Mouse (Mus musculus): Measurements from ENCODE around the gene Tmem240.
A peak's percentile ranks its signal among the peaks of the same experiment; 100 is the strongest.
"Not testable (repeated sequence)": the region's sequence is repeated elsewhere in the genome, so short reads cannot be mapped to it uniquely, and the experiment has no call there.

Gene Tmem240

GRCm38 (mm10) chr4:155773335-155774078 lies 38.9 kb downstream of the Tmem240 start:
- no peak for DNase-seq

DNA sequence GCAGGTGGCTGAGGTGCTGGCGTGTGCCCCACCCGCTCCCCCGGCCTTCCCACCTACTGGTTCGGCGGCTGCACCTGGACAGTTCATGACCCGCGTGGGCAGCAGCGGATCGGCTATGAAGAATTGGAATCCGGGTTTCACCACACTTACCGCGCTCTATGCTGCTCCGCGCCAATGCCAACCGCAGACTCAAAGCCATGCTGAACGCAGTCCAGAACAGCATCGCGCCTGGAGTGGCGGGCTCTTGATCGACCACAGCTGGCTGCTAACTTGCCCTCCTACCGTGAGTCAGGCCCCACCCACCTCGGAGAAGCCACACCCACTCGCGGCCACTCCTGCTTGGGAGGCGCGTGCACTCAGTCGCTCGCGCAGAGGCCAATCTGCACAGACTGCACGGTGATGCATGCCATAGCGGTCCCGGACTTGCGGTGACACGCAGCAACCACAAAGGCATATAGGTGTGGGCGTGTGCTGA lies 39.7 kb downstream of the Tmem240 start, which contains the start of gene Vwa1:
Gene Vwa1 (minus strand): TSS at position 419 of the 475 bp plus-strand sequence.
- DNase-seq = peak; percentile 84 to 90

GRCm38 (mm10) chr4:155774971-155775740 lies 40.6 kb downstream of the Tmem240 start:
- peak; percentile 80 to 82 for DNase-seq

GRCm38 (mm10) chr4:155775855-155776254 lies 41.3 kb downstream of the Tmem240 start:
- DNase-seq = peak; percentile 86 to 88

DNA sequence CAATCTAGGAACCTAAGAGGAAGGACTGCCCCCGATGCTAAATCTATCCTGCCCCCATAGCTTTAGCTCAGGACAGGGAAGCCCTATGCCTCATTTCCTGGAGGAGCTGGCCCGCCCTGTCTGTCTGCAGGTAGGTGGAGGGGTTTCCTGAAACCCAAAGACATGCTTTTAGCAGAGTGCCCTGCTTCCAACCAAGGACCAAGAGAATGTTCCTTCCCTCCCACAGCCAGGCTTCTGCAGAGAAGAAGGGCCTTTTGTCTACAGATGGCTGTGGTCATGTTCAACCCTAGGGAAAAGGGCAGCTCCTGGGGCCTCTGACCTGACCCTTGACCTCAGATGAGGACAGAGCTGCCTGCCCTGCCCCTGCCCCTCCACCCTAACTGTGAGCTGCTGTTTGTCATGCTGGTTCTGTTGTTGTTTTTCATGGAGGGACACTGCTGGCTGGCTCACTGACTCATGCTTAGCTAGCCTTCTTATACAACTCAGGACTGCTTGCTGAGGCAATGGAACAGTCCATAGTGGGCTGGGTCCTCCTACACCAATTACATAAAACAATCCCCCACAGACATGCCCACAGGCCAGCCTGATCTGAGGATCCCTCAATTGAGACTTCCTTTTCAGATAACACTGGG lies 42.2 kb downstream of the Tmem240 start:
- DNase-seq = no peak

DNA sequence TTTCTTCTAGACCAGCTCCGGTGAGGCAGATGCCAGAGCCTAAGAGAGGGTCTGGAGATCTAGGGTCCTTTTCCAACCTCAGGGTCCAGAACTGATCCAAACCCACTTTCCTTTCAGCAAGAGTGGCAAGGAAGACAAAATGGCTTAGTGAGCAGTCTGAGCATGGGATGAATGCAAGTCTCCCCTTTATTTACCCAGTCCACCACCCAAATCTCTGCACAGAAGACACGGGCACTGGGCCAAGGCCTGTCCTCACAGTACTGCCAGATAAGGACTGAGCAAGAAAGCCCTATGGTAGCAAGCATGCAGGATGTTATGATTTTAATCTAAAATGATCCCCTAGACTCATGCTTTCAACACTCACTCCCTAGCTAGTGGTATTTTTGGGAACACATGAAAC lies 43.2 kb downstream of the Tmem240 start:
- DNase-seq = peak in 1 of 2 experiments; percentile 56

DNA sequence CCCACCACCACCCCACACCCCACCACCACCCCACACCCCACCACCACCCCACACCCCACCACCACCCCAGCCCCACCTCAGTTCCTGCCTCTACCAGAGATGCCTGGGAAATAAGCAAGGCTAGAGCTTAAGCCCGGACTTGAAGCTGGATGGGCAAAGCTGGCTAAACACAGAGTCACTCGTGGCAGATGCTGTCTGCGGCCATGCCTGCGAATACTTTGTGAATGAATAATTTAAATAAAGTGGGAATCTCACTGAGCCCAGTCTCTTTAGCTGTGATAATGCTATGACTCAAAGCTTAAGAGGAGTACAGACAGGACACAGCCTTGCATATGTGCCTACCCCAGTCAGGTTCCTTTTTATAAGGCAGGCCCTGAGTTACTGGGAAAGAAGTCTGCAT lies 44.9 kb downstream of the Tmem240 start:
- DNase-seq = no peak

GRCm38 (mm10) chr4:155780895-155781294 lies 46.3 kb downstream of the Tmem240 start:
- DNase-seq = no peak

- DNase-seq = no peak
These were observed 49.0 kb downstream of the Tmem240 start for GRCm38 (mm10) chr4:155783486-155784080.

GRCm38 (mm10) chr4:155784081-155784701 lies 49.6 kb downstream of the Tmem240 start:
- peak; percentile 91 for DNase-seq

DNA sequence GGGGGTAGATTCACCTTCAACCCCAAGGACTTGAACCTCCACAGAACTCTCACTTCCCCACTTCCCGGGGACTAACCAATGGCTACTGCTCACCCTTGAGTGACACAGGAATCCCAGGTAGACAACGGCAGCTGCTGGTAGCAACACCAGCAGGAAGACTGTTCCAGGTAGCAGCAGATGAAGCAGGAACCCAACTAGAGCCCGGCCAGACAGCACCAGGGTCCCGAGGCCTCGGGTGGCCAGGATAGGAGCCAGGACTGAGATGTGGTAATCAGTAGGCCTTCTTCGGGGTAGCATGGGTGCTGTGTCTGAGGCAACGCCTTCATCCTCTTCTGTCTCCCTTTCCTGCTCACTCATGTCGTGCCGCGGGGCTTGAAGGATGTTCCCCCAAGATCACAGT lies 50.6 kb downstream of the Tmem240 start:
- DNase-seq = no peak

- DNase-seq = no peak
These were observed 51.2 kb downstream of the Tmem240 start, which contains the start of gene Tmem88b for GRCm38 (mm10) chr4:155785819-155786218. Tmem88b (minus strand) TSS chr4:155785874.

GRCm38 (mm10) chr4:155788300-155788699 lies 53.7 kb downstream of the Tmem240 start:
- no peak for DNase-seq

GRCm38 (mm10) chr4:155788833-155789232 lies 54.2 kb downstream of the Tmem240 start:
- DNase-seq = not testable (repeated sequence)

DNA sequence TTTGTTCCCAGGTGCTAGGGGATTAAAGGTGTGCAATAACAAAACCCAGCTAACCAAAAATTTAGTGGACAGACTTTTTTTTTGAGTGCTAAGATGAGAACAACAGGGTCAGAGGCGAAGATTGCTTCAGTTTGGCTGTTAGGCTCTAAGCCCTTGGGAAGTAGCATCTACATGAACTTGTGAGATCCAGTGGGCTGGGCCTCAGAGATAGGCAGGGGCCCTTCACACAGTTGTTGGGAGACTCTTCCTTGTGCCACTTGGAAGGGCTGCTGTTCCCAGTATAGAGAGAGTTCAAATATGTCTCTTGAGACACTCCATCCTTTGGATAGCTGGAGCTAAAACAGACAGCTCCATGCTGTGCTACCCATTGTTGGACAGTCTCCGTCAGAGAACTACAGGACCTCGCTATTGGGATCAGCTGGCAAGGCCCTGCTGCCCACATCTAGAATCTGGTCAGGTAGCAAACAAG lies 55.5 kb downstream of the Tmem240 start, which contains the start of gene Ankrd65:
Gene Ankrd65 (plus strand): TSS at position 419 of the 469 bp plus-strand sequence.
- DNase-seq = no peak
